Mouse (Mus musculus) kidney, adult 2 months (tissue): ENCODE results near the gene Nelfcd. TPM values are rescaled to one million over a fixed set of nuclear protein-coding genes. Genes with fewer than 3 reads are reported as not detected.

Experiments used
- DNase-seq: peaks from one replicate; pipeline ENCODE4 v3.0.0; 2021
- H3K27ac ChIP-seq: fragments of 200-500 bp; 2 replicates; pipeline ENCODE4 v1.5.1; 2012; ENCODE audit warnings: low read depth, low read length, control low read depth, inconsistent platforms; ENCODE audit not compliant: insufficient read depth
- H3K27me3 ChIP-seq: fragments of 200-500 bp; replicated peaks from 2 replicates; pipeline ENCODE4 v1.6.1; 2012; ENCODE audit warnings: mild to moderate bottlenecking, moderate library complexity, low read length, inconsistent platforms; ENCODE audit not compliant: control insufficient read depth, insufficient read depth
- H3K36me3 ChIP-seq: fragments of 200-500 bp; 2 replicates; pipeline ENCODE4 v1.6.1; 2012; ENCODE audit warnings: mild to moderate bottlenecking, moderate library complexity, low read length, inconsistent platforms; ENCODE audit not compliant: control insufficient read depth, insufficient read depth
- H3K4me1 ChIP-seq: fragments of 200-500 bp; 2 replicates; pipeline ENCODE4 v1.6.1; 2011; ENCODE audit warnings: low read length; ENCODE audit not compliant: control insufficient read depth, insufficient read depth
- H3K4me3 ChIP-seq: fragments of 200-500 bp; 2 replicates; pipeline ENCODE4 v1.5.1; 2011; ENCODE audit warnings: mild to moderate bottlenecking, low read depth, low read length, control low read depth; ENCODE audit not compliant: insufficient read depth
- CTCF ChIP-seq: fragments of 200-500 bp; conservative IDR thresholded peaks from 2 replicates; pipeline ENCODE4 v1.5.1; 2011; ENCODE audit warnings: low read depth, mild to moderate bottlenecking, control low read depth, low read length, moderate library complexity, mixed read lengths; ENCODE audit not compliant: insufficient read depth, insufficient read length
- POLR2A ChIP-seq: fragments of 200-500 bp; IDR thresholded peaks from one replicate; pipeline ENCODE4 v1.6.1; 2011; ENCODE audit warnings: low read depth, low read length, control low read depth
- whole genome bisulfite sequencing: fragments of 180-500 bp; shearing (Covaris S2); methylation state at CpG from one replicate; pipeline ENCODE4 v1.1.7; 2018; 5-methylcytosine and 5-hydroxymethylcytosine counted together
- polyA plus RNA-seq: library from polyadenylated mRNA; depleted of rRNA; stranded (reverse); fragments of >200 nt; gene quantifications from 2 replicates; pipeline ENCODE4 v1.2.3, GENCODE M21; 2012

The Nelfcd gene
- polyA plus RNA-seq, 1 experiment: 45.4 TPM

DNA sequence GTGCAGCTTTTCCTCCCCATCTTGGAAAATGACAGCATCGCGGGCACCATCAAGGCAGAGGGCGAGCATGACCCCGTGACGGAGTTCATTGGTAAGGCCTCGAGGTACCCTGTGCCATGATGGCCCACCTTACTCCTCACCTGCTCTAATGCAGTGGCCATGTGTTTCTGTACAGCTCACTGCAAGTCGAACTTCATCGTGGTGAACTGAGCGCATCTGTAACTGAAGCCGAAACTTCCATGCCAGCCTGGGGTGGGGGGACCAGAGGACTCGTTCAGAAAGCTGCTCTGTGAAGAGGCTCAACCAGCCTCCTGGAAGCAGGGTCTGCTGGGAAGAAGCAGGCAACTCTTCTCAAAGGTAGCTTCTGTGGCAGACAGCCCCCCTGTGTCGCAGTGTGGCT, 11.3 kb downstream of the Nelfcd start:
- Histone ChIP-seq H3K27me3 (no peaks in the 10 kb centered on the region), H3K27ac (no peak overlapping the region), H3K4me3 (no peak overlapping the region), H3K36me3 (no peaks in the 10 kb centered on the region), H3K4me1 (peaks cover 3% of the 10 kb centered on the region; the same call in 1 of the 2 replicates)
- TF ChIP-seq CTCF (no peak), POLR2A (no peak)
- DNase-seq: no peak
- WGBS: 83% methylated on average over 12 of the region's 12 CpGs

DNA sequence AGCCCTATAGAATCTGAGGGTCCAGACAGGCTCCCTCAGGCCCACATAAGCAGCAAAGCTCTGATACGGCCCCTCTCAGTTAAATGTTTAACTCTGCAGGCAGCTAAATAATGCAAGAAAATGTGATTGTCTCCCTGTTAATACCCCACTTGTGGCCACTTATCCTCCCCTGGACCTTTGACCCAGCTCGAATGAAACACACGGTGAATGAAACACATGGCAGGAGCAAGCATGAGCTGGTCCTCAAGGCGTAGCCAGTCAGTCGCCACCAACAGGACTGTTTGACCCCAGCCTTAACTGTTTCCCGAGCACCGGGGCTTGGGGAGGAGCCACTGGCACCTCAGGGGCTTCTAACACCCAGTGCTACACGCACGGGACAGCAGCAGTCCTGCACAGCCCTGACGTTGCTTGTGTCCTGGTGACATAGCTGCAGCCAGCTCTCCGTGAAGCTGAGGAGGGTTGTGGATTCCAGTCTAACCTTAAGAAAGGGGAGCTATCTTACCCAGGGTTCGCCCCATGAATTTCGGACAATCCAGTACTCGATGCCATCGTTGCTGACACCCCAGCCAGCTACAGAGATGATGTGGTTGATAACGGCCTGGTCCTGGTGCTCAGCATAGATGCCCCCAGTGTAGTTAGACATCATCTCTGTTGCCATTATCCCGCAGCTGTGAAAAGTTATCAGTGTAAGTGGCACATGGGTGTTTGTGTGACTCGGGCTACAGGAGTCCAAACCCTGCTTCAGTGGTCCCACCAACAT, 12.7 kb downstream of the Nelfcd start:
- peak; percentile 65 for DNase-seq
- 65% methylated on average over 18 of the region's 18 CpGs for WGBS
- H3K27ac ChIP-seq: no peak overlapping the region
- TF ChIP-seq CTCF: no peak
- no peak for TF ChIP-seq POLR2A
- no peaks in the 10 kb centered on the region for H3K36me3 ChIP-seq
- H3K4me3 ChIP-seq: no peak overlapping the region
- H3K27me3 ChIP-seq: no peaks in the 10 kb centered on the region
- H3K4me1 ChIP-seq: peaks cover 3% of the 10 kb centered on the region; the same call in 1 of the 2 replicates

DNA sequence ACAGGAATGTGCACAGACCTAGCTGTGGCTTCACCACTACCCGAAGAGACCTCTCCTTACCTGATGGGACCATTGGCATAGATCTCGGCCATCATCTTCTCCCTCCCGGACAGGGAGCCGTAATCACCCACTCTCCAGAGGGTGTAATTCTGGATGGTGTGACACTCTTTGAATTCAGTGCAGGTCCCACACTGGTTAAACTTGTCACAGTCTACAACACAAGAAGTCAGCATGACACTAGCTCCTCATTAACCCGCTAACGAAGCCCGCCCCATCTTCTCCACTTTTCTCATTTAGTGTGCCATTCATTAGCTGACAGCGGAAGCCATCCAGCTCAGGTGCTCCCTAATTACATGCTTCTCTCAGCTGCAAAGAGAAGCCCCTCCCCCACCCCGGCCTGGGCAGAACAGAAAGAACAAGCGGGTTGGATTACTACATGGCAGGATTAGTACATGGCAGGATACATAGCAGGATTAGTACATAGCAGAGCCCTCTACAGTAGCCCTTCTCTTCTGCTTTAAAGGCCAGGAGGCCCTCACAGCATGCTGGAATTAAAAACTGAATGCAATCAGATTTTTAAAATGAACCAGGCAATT, 13.5 kb downstream of the Nelfcd start:
- DNase-seq: no peak
- H3K27ac ChIP-seq: no peak overlapping the region
- TF ChIP-seq CTCF (no peak), POLR2A (no peak)
- H3K36me3 ChIP-seq: no peaks in the 10 kb centered on the region
- H3K4me1 ChIP-seq: peaks cover 3% of the 10 kb centered on the region; the same call in 1 of the 2 replicates
- H3K4me3 ChIP-seq: no peak overlapping the region
- H3K27me3 ChIP-seq: no peaks in the 10 kb centered on the region
- 86% methylated on average over 10 of the region's 10 CpGs for WGBS

DNA sequence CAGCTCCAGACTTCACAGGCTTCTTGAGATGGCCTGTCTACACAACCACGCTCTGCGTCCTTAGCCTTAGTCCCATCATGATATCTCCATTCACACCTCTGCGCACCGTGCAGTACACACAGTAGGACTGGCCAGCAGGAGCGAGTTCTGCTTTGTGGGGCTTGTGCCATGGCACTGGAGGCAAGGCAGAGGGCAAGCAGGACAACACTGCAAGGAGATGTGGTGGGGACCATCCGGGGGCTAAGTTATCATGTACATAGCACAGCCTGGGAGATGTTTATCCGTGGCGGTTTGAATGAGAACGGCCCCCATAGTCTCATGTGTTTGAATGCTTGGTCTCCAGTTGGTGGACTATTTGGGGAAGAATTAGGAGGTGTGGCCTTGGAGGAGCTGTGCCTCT, 19.3 kb downstream of the Nelfcd start:
- no peak for TF ChIP-seq POLR2A
- no peak for DNase-seq
- no peak overlapping the region for H3K4me3 ChIP-seq
- no peaks in the 10 kb centered on the region for H3K36me3 ChIP-seq
- H3K4me1 ChIP-seq: no peaks in the 10 kb centered on the region; the same call in 1 of the 2 replicates
- H3K27ac ChIP-seq: no peak overlapping the region
- no peaks in the 10 kb centered on the region for H3K27me3 ChIP-seq
- WGBS: 97% methylated on average over 9 of the region's 9 CpGs

DNA sequence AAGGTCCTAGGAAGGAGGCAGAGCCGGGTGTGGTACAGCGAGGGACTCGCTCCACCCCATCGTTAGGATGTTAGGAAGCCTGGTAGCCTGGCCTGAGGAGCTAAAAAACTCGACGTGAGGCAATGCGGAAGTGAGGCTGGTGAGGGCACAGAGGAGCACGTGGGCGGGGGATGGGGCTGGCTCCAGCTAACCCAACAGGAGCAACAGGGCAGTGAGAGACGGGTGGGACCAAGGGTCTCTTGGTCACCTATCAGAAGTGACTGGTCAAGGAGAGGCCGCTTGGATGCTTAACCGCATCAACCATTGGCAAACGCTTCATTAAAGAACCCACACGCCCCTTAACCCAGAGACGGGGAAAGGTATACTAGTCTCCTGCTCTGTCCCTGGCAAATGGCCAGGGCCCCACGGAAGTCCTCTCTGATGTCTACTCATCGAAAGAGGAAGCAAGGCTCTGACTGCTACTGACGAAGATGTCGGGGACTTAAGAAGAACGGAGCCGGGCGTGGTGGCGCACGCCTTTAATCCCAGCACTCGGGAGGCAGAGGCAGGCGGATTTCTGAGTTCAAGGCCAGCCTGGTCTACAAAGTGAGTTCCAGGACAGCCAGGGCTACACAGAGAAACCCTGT, 20.6 kb downstream of the Nelfcd start:
- 87% methylated on average over 26 of the region's 26 CpGs for WGBS
- no peak for TF ChIP-seq POLR2A
- Histone ChIP-seq H3K4me3 (no peak overlapping the region), H3K27me3 (no peaks in the 10 kb centered on the region), H3K36me3 (no peaks in the 10 kb centered on the region), H3K27ac (no peak overlapping the region), H3K4me1 (no peaks in the 10 kb centered on the region; the same call in 1 of the 2 replicates)
- DNase-seq: peak; percentile 27

DNA sequence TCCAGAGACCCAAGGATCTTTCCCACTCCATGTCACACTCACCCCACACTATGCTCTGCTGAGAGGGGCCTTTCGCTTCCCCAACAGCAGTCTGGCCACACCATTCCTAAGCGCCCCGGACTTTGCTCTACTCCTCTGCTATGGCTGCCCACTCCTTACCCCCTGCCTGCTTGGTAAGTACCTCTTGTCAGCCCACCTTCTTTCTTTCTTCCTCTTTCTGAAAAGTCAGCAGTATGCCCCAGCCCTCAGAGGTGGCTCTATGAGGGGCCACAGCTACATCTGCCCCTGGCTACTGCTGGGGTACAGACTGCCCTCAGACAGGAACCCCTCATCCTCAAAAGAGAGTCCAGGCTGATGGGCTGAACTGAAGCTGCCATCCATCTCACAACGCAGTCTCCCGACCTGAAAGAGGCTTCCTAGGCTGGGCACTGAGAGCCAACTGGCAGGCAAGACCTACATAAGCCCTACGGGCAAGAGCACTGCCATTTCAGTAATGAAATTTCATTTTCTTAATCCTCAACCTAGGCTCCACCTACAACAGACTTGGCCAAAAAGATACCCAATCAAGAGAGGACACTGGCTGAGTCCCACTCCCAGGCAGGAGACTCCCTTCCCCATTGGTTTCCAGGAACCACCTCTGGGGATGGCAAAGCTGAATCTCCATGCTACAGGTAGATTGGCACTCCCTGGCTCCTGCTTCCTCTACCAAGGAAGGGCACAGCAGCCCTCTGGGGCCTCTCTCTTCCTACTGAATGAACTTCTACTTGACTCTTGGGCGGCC, 21.5 kb downstream of the Nelfcd start:
- 90% methylated on average over 7 of the region's 7 CpGs for WGBS
- Histone ChIP-seq H3K27me3 (no peaks in the 10 kb centered on the region), H3K27ac (no peak overlapping the region), H3K4me1 (no peaks in the 10 kb centered on the region; the same call in 1 of the 2 replicates), H3K4me3 (no peak overlapping the region), H3K36me3 (no peaks in the 10 kb centered on the region)
- no peak for DNase-seq
- TF ChIP-seq CTCF: no peak
- TF ChIP-seq POLR2A: no peak

DNA sequence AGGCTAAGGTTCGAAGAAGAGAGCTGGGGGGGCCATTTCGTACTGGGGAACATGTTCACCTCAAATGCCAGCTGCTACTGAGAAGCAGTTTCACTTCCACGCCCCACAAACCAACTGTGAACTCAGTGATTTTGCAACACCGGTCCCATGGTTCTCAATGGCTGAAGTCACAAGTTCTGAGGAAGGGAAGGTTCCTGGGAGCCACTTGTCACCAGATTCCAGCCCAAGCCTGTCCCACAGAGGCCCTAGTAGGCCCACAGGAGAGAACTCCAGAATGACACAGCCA, 22.0 kb downstream of the Nelfcd start:
- peak; percentile 48 for DNase-seq

More for the DNA sequence above, 22.0 kb downstream of the Nelfcd start:
- Histone ChIP-seq H3K4me1 (no peaks in the 10 kb centered on the region; the same call in 1 of the 2 replicates), H3K4me3 (0 out of 2 replicates have a peak overlapping the region, but pooled peaks have one; percentile 85), H3K27ac (no peak overlapping the region), H3K27me3 (no peaks in the 10 kb centered on the region), H3K36me3 (no peaks in the 10 kb centered on the region)
- TF ChIP-seq CTCF (no peak), POLR2A (no peak)
- WGBS: 89% methylated on average over 4 of the region's 4 CpGs
